Mouse (Mus musculus) heart, adult 2 months (tissue): ENCODE data around the gene Ccne1. TPM values are rescaled to one million over a fixed set of nuclear protein-coding genes. Genes with fewer than 3 reads are reported as not detected.
A peak's percentile ranks its signal among the peaks of the same experiment; 100 is the strongest.

Source experiments
- DNase-seq, 2 experiments: peaks; one replicate each; pipeline ENCODE4 v3.0.0; 2021
- H3K27ac ChIP-seq: fragments of 200-600 bp; 2 replicates; pipeline ENCODE4 v1.8.1; 2022
- H3K27me3 ChIP-seq: fragments of 200-500 bp; 2 replicates; pipeline ENCODE4 v1.6.1; 2012; ENCODE audit warnings: mild to moderate bottlenecking, low read length, inconsistent platforms, mixed read lengths; ENCODE audit not compliant: control insufficient read depth, insufficient read depth
- H3K36me3 ChIP-seq: fragments of 200-500 bp; 2 replicates; pipeline ENCODE4 v1.6.1; 2012; ENCODE audit warnings: low read length, inconsistent platforms; ENCODE audit not compliant: control insufficient read depth, insufficient read depth
- H3K4me1 ChIP-seq: fragments of 200-500 bp; 2 replicates; pipeline ENCODE4 v1.6.1; 2011; ENCODE audit warnings: low read length; ENCODE audit not compliant: control insufficient read depth, insufficient read depth
- H3K4me3 ChIP-seq: fragments of 200-600 bp; 2 replicates; pipeline ENCODE4 v1.8.1; 2022
- H3K79me2 ChIP-seq: fragments of 200-500 bp; replicated peaks from 2 replicates; pipeline ENCODE4 v1.6.1; 2012; ENCODE audit warnings: mild to moderate bottlenecking, inconsistent platforms, low read length, moderate library complexity, mixed read lengths; ENCODE audit not compliant: control insufficient read depth, insufficient read depth
- H3K9ac ChIP-seq: fragments of 200-500 bp; 2 replicates; pipeline ENCODE4 v1.6.1; 2012; ENCODE audit warnings: low read depth, mild to moderate bottlenecking, control low read depth, inconsistent platforms, low read length, mixed read lengths
- CTCF ChIP-seq: fragments of 200-600 bp; IDR thresholded peaks from 2 replicates; pipeline ENCODE4 v1.8.1; 2022; ENCODE audit warnings: antibody characterized with exemption, mild to moderate bottlenecking, moderate library complexity
- EP300 ChIP-seq: fragments of 200-500 bp; IDR thresholded peaks from 2 replicates; pipeline ENCODE4 v1.6.1; 2011; ENCODE audit warnings: low read depth, low read length, control low read depth; ENCODE audit not compliant: insufficient read depth
- POLR2A ChIP-seq: fragments of 200-500 bp; IDR thresholded peaks from 2 replicates; pipeline ENCODE4 v1.6.1; 2011; ENCODE audit warnings: mild to moderate bottlenecking, low read depth, low read length, control low read depth; ENCODE audit not compliant: insufficient read depth
- WGBS: fragments of 180-500 bp; shearing (Covaris S2); methylation state at CpG from one replicate; pipeline ENCODE4 v1.1.7; 2018; 5-methylcytosine and 5-hydroxymethylcytosine counted together
- intact Hi-C: fragments of 180-260 bp; cut with DNase I; formaldehyde crosslinking; loops from one replicate; pipeline ENCODE4 v1.15.1; 2025
- polyA plus RNA-seq: library from polyadenylated mRNA; depleted of rRNA; stranded (reverse); fragments of >200 nt; gene quantifications from 2 replicates; pipeline ENCODE4 v1.2.3, GENCODE M21; 2012; rRNA removed
- total RNA-seq, 2 experiments: library from RNA; stranded (reverse); gene quantifications; 2 replicates each; pipeline ENCODE4 v1.2.3; 2021

The Ccne1 gene
- total and polyA plus RNA-seq, 3 experiments, result 0.90 to 1.3 (median 0.91) TPM

GRCm38 (mm10) chr7:38059096-38059495 is 48.2 kb downstream of the Ccne1 start:
- Histone ChIP-seq H3K4me1 (peaks cover 3% of the 10 kb centered on the region; the same call in 1 of the 2 replicates), H3K27me3 (no peaks in the 10 kb centered on the region), H3K9ac (no peak overlapping the region), H3K4me3 (no peak overlapping the region), H3K27ac (peak overlapping the region; percentile 64), H3K36me3 (no peaks in the 10 kb centered on the region), H3K79me2 (no peaks in the 10 kb centered on the region)
- WGBS, result 32% methylated on average over 7 of the region's 7 CpGs
- TF ChIP-seq POLR2A (no peak), EP300 (no peak), CTCF (no peak)
- peak in 1 of 2 experiments; percentile 27 for DNase-seq
- intact Hi-C loops, result no loop called here

DNA sequence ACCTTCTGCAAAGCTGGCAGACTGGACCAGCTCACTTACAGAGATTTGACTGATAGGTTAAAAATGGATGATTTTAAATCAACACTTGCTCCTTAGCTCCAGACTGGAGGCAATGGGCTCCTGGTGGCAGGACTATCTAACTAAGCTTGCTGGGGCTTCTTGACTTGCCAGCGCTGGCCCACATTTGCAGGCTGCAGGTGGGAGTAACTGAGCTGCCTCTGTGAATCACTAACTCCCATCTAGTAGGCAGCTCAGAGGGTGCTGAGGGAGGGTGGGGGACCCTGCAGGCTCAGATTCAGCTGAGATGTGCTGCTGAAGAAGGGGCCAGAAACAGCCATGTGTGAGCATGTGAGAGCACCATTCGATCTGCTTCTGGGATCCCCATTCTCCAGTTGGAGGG is 51.3 kb downstream of the Ccne1 start:
- Histone ChIP-seq H3K4me1 (peaks cover 3% of the 10 kb centered on the region; the same call in 1 of the 2 replicates), H3K4me3 (no peak overlapping the region), H3K79me2 (no peaks in the 10 kb centered on the region), H3K27ac (no peak overlapping the region), H3K9ac (no peak overlapping the region), H3K36me3 (no peaks in the 10 kb centered on the region), H3K27me3 (no peaks in the 10 kb centered on the region)
- no peak for DNase-seq
- intact Hi-C loops, result no loop called here
- WGBS, result 77% methylated on average over 2 of the region's 2 CpGs
- no peak for TF ChIP-seq POLR2A
- TF ChIP-seq CTCF, result no peak
- no peak for TF ChIP-seq EP300

DNA sequence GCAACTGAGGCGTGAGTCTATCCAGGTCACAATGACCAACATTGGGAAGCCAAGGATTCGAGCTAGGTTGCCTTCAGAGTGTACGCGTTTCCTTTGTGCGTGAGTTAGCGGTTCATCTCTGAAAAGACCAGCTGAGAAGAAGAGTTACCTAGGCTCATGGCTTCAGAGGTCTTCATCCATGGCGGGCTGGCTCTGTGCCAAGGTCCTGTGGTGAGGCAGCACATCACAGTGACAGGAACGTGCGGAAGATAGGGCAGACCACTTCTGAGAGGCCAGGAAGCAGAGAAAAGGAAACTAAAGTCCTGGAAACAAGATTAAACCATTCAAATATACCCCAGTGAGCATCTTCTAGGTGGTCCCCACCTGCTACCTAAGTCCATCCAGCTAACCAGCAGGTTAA is 53.1 kb downstream of the Ccne1 start:
- intact Hi-C loops, result no loop called here
- Histone ChIP-seq H3K27me3 (no peaks in the 10 kb centered on the region), H3K36me3 (no peaks in the 10 kb centered on the region), H3K79me2 (no peaks in the 10 kb centered on the region), H3K4me3 (no peak overlapping the region), H3K4me1 (no peaks in the 10 kb centered on the region; the same call in 1 of the 2 replicates), H3K27ac (no peak overlapping the region), H3K9ac (no peak overlapping the region)
- DNase-seq, result no peak
- TF ChIP-seq CTCF (no peak), EP300 (no peak), POLR2A (no peak)
- 81% methylated on average over 9 of the region's 9 CpGs for WGBS

Other genes starting within 250 kb of the Ccne1 start
- gene Uri1, start 84.0 kb downstream of the Ccne1 start, total RNA-seq, result 10 to 100 TPM; 15.1 to 19.9 TPM
- 5.8 and 13.2 TPM in 2 replicates for gene Uri1, start 84.0 kb downstream of the Ccne1 start, polyA plus RNA-seq
- 10 to 100 TPM; 31.6 to 32.0 TPM for gene 1600014C10Rik, start 75.7 kb upstream of the Ccne1 start, total RNA-seq
- gene 1600014C10Rik, start 75.7 kb upstream of the Ccne1 start, polyA plus RNA-seq, result 29.3 and 50.6 TPM in 2 replicates
- gene Plekhf1, start 120.5 kb upstream of the Ccne1 start, total RNA-seq, result 10 to 100 TPM in 1 of 2 experiments, 1 to 10 TPM in 1; 9.3 to 14.6 TPM
- gene Plekhf1, start 120.5 kb upstream of the Ccne1 start, polyA plus RNA-seq, result 8.6 and 8.9 TPM in 2 replicates
- gene Pop4, start 163.9 kb upstream of the Ccne1 start, total RNA-seq, result 10 to 100 TPM in 1 of 2 experiments, 1 to 10 TPM in 1; 9.2 to 10.8 TPM
- gene Pop4, start 163.9 kb upstream of the Ccne1 start, polyA plus RNA-seq, result 6.8 and 10.0 TPM in 2 replicates